Mouse (Mus musculus) embryonic facial prominence, embryonic 13.5 days (tissue): ENCODE data around the gene Eprs. TPM values are rescaled to one million over a fixed set of nuclear protein-coding genes. Genes with fewer than 3 reads are reported as not detected.

Experiments
- ATAC-seq: fragments of 200-750 bp; cut with Nextera tagmentation; 2 replicates; pipeline ENCODE4 v1.8.0; 2017; ENCODE audit warnings: low read depth; ENCODE audit not compliant: insufficient number of reproducible peaks, insufficient read depth, low FRiP score, low TSS enrichment
- H3K27ac ChIP-seq: fragments of 300-500 bp; sonication (generic); 2 replicates; pipeline ENCODE4 v1.5.1; 2015; ENCODE audit warnings: moderate library complexity, mild to moderate bottlenecking, inconsistent platforms
- H3K27me3 ChIP-seq: fragments of 300-500 bp; sonication (generic); 2 replicates; pipeline ENCODE4 v1.6.1; 2015; ENCODE audit warnings: mild to moderate bottlenecking, inconsistent platforms
- H3K36me3 ChIP-seq: fragments of 300-500 bp; sonication (generic); 2 replicates; pipeline ENCODE4 v1.6.1; 2015; ENCODE audit warnings: mild to moderate bottlenecking, inconsistent platforms
- H3K4me1 ChIP-seq: fragments of 300-500 bp; sonication (generic); 2 replicates; pipeline ENCODE4 v1.6.1; 2015; ENCODE audit warnings: inconsistent platforms
- H3K4me2 ChIP-seq: fragments of 300-500 bp; sonication (generic); 2 replicates; pipeline ENCODE4 v1.6.1; 2015; ENCODE audit warnings: moderate library complexity, mild to moderate bottlenecking, inconsistent platforms
- H3K4me3 ChIP-seq: fragments of 300-500 bp; sonication (generic); 2 replicates; pipeline ENCODE4 v1.5.1; 2015; ENCODE audit warnings: mild to moderate bottlenecking, inconsistent platforms
- H3K9ac ChIP-seq: fragments of 300-500 bp; sonication (generic); 2 replicates; pipeline ENCODE4 v1.6.1; 2015; ENCODE audit warnings: mild to moderate bottlenecking, inconsistent platforms
- H3K9me3 ChIP-seq: fragments of 300-500 bp; sonication (generic); 2 replicates; pipeline ENCODE4 v1.6.1; 2016; ENCODE audit warnings: inconsistent platforms
- WGBS: fragments of 180-500 bp; shearing (Covaris S2); methylation state at CpG from one replicate; pipeline ENCODE4 v1.1.7; 2015; ENCODE audit warnings: mixed read lengths; 5-methylcytosine and 5-hydroxymethylcytosine counted together
- polyA plus RNA-seq: library from polyadenylated mRNA; unstranded; fragments of >200 nt; fragmentation: Nextera tagmentation; extraction: Ambion mirVana; gene quantifications from 2 replicates; pipeline ENCODE4 v1.2.1, GENCODE M21; 2015

Eprs gene
- polyA plus RNA-seq, 1 experiment from 2014 or later = 161 TPM

- 81% methylated on average over 6 of the region's 6 CpGs for WGBS
- Histone ChIP-seq H3K27me3 (peaks cover 43% of the 10 kb centered on the region), H3K4me3 (no peak overlapping the region), H3K4me2 (no peak overlapping the region), H3K9me3 (no peaks in the 10 kb centered on the region), H3K4me1 (peaks cover 9% of the 10 kb centered on the region), H3K27ac (no peak overlapping the region), H3K36me3 (no peaks in the 10 kb centered on the region), H3K9ac (no peak overlapping the region)
- no peak for ATAC-seq
These were observed 89.6 kb downstream of the Eprs start for GRCm38 (mm10) chr1:185452461-185452860.

- Histone ChIP-seq H3K9ac (no peak overlapping the region), H3K4me3 (peak overlapping the region; percentile 58), H3K27me3 (peaks cover 45% of the 10 kb centered on the region), H3K36me3 (no peaks in the 10 kb centered on the region), H3K4me1 (peaks cover 9% of the 10 kb centered on the region), H3K9me3 (no peaks in the 10 kb centered on the region), H3K27ac (no peak overlapping the region), H3K4me2 (peak overlapping the region; percentile 98)
- ATAC-seq = no peak
- WGBS = 44% methylated on average over 4 of the region's 4 CpGs
These were observed 91.3 kb downstream of the Eprs start for GRCm38 (mm10) chr1:185454144-185454543.

- H3K4me2 ChIP-seq = peak within 1 kb of the TSS; percentile 98
- H3K27me3 ChIP-seq = peaks cover 45% of the 10 kb centered on the region
- 0 out of 2 replicates have a peak, but pooled peaks have one; percentile 33 for ATAC-seq
- H3K9me3 ChIP-seq = no peaks in the 10 kb centered on the region
- H3K9ac ChIP-seq = peak within 1 kb of the TSS; percentile 69
- peaks cover 9% of the 10 kb centered on the region for H3K4me1 ChIP-seq
- H3K4me3 ChIP-seq = peak within 1 kb of the TSS; percentile 58
- 3% methylated on average over 17 of the region's 18 CpGs for WGBS
- H3K27ac ChIP-seq = no peak within 1 kb of the TSS
- no peaks in the 10 kb centered on the region for H3K36me3 ChIP-seq
These were observed 91.7 kb downstream of the Eprs start, which contains the start of gene Slc30a10 for GRCm38 (mm10) chr1:185454575-185454954. Slc30a10 (plus strand) TSS chr1:185454848.

GRCm38 (mm10) chr1:185454955-185455701, 92.3 kb downstream of the Eprs start:
- peaks cover 45% of the 10 kb centered on the region for H3K27me3 ChIP-seq
- WGBS = under 1% methylated on average over 66 of the region's 71 CpGs
- no peaks in the 10 kb centered on the region for H3K9me3 ChIP-seq
- peaks cover 9% of the 10 kb centered on the region for H3K4me1 ChIP-seq
- no peak overlapping the region for H3K27ac ChIP-seq
- peak overlapping the region; percentile 58 for H3K4me3 ChIP-seq
- peak overlapping the region; percentile 69 for H3K9ac ChIP-seq
- no peaks in the 10 kb centered on the region for H3K36me3 ChIP-seq
- H3K4me2 ChIP-seq = peak overlapping the region; percentile 98
- peak; percentile 72; the same call in 1 of the 2 replicates for ATAC-seq

- H3K9ac ChIP-seq = no peak overlapping the region
- no peak for ATAC-seq
- no peak overlapping the region for H3K4me3 ChIP-seq
- no peak overlapping the region for H3K27ac ChIP-seq
- H3K36me3 ChIP-seq = no peaks in the 10 kb centered on the region
- WGBS = 84% methylated on average over 9 of the region's 9 CpGs
- H3K4me1 ChIP-seq = peaks cover 9% of the 10 kb centered on the region
- peaks cover 45% of the 10 kb centered on the region for H3K27me3 ChIP-seq
- H3K4me2 ChIP-seq = no peak overlapping the region
- no peaks in the 10 kb centered on the region for H3K9me3 ChIP-seq
These were observed 93.5 kb downstream of the Eprs start for GRCm38 (mm10) chr1:185456327-185456726.

- H3K4me2 ChIP-seq = no peak overlapping the region
- H3K9me3 ChIP-seq = no peaks in the 10 kb centered on the region
- no peak overlapping the region for H3K4me3 ChIP-seq
- peaks cover 25% of the 10 kb centered on the region for H3K27me3 ChIP-seq
- H3K36me3 ChIP-seq = no peaks in the 10 kb centered on the region
- no peak overlapping the region for H3K27ac ChIP-seq
- no peak overlapping the region for H3K9ac ChIP-seq
- no peak for ATAC-seq
- 75% methylated on average over 5 of the region's 5 CpGs for WGBS
- H3K4me1 ChIP-seq = peaks cover 8% of the 10 kb centered on the region
These were observed 97.3 kb downstream of the Eprs start for GRCm38 (mm10) chr1:185460096-185460495.

- Histone ChIP-seq H3K4me3 (no peak overlapping the region), H3K36me3 (no peaks in the 10 kb centered on the region), H3K4me1 (no peaks in the 10 kb centered on the region), H3K9me3 (no peaks in the 10 kb centered on the region), H3K27me3 (no peaks in the 10 kb centered on the region), H3K9ac (no peak overlapping the region), H3K27ac (no peak overlapping the region), H3K4me2 (no peak overlapping the region)
- 75% methylated on average over 5 of the region's 5 CpGs for WGBS
- ATAC-seq = no peak
These were observed 100.0 kb downstream of the Eprs start for GRCm38 (mm10) chr1:185462889-185463288.

- Histone ChIP-seq H3K4me3 (no peak overlapping the region), H3K4me2 (no peak overlapping the region), H3K27ac (no peak overlapping the region), H3K9me3 (no peaks in the 10 kb centered on the region), H3K36me3 (no peaks in the 10 kb centered on the region), H3K27me3 (no peaks in the 10 kb centered on the region), H3K9ac (no peak overlapping the region), H3K4me1 (no peaks in the 10 kb centered on the region)
- no peak for ATAC-seq
- 78% methylated on average over 8 of the region's 8 CpGs for WGBS
These were observed 106.7 kb downstream of the Eprs start for GRCm38 (mm10) chr1:185469551-185470021.

GRCm38 (mm10) chr1:185472025-185472720, 109.3 kb downstream of the Eprs start:
- Histone ChIP-seq H3K4me1 (no peaks in the 10 kb centered on the region), H3K9ac (0 out of 2 replicates have a peak overlapping the region, but pooled peaks have one; percentile 32), H3K27me3 (no peaks in the 10 kb centered on the region), H3K9me3 (no peaks in the 10 kb centered on the region), H3K4me3 (no peak overlapping the region), H3K27ac (no peak overlapping the region), H3K4me2 (no peak overlapping the region), H3K36me3 (no peaks in the 10 kb centered on the region)
- WGBS = 33% methylated on average over 8 of the region's 8 CpGs
- ATAC-seq = no peak

- Histone ChIP-seq H3K4me2 (no peak overlapping the region), H3K27ac (no peak overlapping the region), H3K9ac (no peak overlapping the region), H3K36me3 (no peaks in the 10 kb centered on the region), H3K4me3 (no peak overlapping the region), H3K9me3 (no peaks in the 10 kb centered on the region), H3K27me3 (no peaks in the 10 kb centered on the region), H3K4me1 (no peaks in the 10 kb centered on the region)
- 70% methylated on average over 4 of the region's 4 CpGs for WGBS
- ATAC-seq = no peak
These were observed 109.9 kb downstream of the Eprs start for GRCm38 (mm10) chr1:185472730-185473129.

GRCm38 (mm10) chr1:185473437-185473836, 110.6 kb downstream of the Eprs start:
- H3K9me3 ChIP-seq = no peaks in the 10 kb centered on the region
- H3K4me2 ChIP-seq = no peak overlapping the region
- no peak overlapping the region for H3K4me3 ChIP-seq
- H3K27me3 ChIP-seq = no peaks in the 10 kb centered on the region
- 84% methylated on average over 1 of the region's 1 CpGs for WGBS
- H3K27ac ChIP-seq = no peak overlapping the region
- H3K9ac ChIP-seq = no peak overlapping the region
- H3K36me3 ChIP-seq = no peaks in the 10 kb centered on the region
- ATAC-seq = no peak
- H3K4me1 ChIP-seq = no peaks in the 10 kb centered on the region
